Mouse (Mus musculus): ENCODE measurements at regions not wholly inside any gene's neighbourhood (a gene's known extent, or its start where the extent isn't known, plus 50 kb on each side); places are given as distances from the start of the nearest gene placed in this dataset.
A peak's percentile ranks its signal among the peaks of the same experiment; 100 is the strongest.

DNA sequence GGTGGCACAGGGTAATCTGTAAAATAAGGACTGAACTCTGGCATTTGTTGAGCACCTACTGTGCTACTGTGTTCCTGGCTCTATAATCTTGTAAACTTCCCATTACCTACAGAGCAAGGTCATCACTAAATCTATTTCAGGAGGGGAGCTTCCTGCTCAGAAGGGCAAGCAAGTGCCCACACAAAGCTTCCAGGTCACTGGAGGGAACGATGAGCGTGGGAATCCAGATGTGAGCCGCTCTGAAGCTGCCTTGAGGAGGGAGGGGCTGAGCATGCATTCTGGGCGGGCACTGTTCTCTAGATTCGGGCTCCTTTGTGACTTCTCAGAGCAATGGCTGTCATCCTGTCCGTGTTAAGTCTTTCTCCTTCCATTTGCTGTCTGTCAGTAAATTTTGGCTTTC lies 198.5 kb upstream of the Eef2kmt start:
- DNase-seq = no peak

DNA sequence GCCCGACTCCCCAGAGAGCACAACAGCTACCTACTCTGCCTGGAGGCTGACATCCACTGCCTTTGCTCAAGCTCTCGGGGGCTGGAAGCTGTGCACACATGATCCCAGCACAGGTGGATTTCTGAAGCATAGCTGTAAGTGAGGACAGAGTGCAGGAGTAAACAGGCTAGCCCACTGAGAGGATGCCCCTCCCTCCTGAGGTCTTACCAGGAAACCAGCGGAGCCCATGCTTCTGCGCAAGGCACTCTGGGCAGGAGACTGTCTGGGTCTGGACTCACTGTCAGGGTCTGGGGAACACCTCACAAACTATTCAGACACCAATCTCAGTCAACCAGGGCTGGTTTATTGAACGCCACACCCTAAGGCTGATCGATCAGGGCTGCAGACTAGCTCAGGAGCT lies 197.2 kb upstream of the Eef2kmt start:
- no peak for DNase-seq

DNA sequence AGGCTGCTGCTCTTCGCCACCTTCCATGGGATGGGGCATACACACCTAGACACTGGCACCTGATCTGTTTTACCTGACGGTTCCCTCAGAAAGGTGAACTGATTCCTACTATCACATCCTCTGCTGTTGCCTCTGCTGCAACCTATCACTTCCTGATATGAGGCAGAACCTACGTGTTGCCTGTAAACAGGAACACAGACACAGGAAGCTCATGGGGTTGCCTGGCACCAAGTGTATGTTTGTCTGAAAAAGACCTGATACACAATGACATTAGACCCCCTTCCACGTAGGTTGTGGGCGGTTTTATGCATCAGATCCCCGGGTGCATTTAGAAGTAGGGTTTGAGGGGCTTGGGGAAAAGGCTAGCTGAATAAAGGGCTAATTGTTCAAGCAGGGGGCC lies 190.0 kb upstream of the Eef2kmt start:
- no peak for DNase-seq

DNA sequence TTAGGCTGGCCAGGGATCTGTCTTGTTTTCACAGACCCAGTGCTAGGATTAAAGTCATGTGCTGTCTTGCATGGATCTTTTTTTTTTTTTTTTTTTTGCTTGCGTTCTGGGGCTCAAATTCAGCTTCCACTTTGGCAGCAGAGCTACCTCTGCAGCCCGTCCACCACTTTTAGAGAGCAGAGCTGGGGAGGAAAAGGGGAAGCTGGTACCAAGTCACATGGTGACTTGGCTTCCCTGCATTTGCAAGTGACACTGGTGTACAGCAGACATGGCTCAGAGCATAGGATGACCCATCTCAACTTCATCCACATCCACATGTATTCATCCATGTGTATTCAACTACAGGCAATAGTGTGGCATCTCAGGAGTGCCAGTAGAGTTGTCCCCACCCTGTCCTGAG lies 189.0 kb upstream of the Eef2kmt start:
- DNase-seq = no peak

DNA sequence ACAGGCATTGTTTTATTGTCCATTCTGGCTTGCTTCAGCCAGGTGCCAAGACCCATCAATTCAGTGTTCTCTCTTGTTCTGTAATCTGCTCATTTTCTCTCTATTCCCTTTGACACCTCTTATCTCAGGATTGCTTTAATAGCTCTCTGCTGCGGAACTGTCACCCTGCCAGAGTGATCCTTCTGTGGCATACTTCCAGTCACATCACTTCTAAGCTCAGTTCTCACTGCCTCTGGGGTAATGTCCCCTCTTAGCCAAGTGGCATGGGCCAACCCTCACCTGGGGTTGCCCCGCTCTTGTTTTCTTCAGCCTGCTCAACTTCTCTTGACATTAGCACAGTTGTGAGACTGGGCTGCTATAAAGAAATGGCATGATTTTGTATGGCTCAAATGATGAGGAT lies 183.9 kb upstream of the Eef2kmt start:
- no peak for DNase-seq

DNA sequence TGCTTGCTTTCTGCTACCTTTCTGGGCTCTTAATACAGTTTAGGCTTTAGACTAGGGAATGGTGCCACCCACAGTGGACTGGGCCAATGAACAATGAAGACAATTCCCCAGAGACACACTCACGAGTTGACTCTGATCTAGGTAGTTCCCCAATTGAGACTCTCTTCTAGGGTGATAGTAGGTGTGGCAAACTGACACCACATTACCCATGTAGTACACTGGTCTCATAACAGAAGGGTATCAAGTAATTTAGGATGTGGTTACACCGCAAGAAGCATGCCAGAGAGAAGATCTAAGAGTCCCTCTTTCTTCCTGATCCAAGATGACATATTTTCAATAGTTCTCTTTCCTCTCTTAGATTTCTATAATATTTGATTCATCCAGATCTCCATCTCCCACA lies 182.6 kb upstream of the Eef2kmt start:
- no peak for DNase-seq

DNA sequence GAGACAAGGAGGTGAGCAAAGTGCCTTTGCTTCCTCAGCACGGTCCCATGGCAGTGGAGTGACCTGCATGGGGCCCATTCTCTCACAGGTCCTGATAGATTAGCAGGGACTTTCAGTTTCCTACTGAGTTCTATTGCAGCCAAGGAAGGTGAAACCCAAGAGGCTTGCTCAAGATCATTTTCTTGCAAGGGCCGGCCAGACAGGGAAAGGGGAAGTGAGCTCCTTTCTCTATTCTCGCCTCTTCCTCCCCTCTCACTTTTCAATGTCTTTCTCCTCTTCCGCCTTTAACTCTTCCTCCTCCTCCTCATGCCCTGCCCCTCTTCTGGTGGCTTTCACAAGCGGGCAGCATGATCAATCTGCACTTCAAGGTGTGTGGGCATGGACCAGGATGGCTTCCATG lies 175.9 kb upstream of the Eef2kmt start:
- no peak for DNase-seq

DNA sequence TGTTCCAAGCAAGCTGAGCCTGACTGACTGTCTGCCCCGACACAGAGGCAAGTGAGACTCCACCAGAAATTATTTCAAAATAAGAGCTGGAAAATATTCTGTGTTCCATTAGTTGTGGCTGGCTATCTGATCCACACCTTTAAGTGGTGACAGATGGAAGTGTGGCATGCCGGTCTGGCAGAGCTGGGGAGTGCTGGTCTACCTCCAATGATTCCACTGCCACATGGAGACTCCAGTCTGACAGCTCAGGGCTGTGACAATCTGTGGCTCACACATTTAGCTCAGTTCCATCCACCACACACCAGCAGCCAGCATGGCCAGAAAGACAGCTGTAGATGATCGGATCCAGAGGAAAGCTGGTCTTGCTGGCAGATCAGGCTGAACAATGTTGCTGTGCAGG lies 175.3 kb upstream of the Eef2kmt start:
- DNase-seq = no peak

DNA sequence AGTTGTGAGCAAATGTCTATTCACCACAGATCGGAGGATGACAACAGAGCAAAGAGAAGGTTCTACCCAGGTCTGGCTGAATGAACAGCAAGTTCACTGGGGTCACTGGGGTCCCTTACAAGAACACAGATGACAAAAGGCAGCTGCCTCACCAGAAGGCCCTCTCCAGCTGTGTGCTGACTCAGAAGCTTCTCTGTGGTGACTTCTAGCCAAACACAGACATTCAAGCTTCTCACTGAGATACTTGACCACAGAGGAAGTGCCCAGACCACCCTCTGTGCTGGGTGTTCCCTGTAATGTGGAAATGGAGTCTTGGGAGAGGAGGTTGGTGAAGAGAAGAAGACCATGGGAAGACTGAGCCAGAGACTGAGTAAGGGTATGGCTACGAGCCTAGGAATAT lies 173.7 kb upstream of the Eef2kmt start:
- DNase-seq = no peak

DNA sequence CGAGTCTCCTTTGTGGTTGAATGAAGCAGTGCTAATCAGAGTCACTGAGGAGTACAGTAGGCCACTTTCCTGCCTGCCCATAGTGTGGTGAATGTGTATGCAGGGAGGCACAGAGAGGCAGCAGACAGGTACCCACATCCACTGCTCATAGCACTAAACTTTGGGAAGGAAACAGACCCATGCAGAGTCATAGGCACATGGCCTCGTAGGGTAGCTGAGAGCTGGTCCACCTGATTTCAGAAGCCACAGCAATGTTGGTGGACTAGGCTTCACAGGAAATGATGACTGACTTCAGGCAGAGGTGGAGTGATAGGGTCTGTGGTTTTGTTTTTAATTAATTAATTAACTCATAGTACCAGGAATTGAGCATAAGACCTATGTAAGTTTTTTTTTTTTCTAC lies 170.1 kb upstream of the Eef2kmt start:
- no peak for DNase-seq

DNA sequence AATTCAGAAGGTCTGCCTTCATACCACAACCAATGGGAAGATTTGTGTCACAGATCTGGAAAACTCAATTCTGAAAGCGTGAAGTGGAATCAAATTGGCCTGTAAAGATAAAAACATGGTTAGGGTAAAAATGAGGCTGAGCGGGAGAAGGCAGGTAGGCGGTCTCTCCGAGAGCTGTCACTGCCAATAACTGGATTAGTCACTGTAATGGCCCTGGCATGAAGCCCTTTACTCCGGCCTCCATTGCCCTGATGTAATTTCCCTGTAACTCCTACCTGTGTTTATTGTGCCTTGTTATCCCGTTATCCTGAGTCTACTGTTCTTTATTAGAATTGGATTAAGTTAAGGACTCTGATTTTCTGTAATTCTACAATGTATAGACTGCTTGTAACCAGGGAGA lies 166.3 kb upstream of the Eef2kmt start:
- no peak for DNase-seq

DNA sequence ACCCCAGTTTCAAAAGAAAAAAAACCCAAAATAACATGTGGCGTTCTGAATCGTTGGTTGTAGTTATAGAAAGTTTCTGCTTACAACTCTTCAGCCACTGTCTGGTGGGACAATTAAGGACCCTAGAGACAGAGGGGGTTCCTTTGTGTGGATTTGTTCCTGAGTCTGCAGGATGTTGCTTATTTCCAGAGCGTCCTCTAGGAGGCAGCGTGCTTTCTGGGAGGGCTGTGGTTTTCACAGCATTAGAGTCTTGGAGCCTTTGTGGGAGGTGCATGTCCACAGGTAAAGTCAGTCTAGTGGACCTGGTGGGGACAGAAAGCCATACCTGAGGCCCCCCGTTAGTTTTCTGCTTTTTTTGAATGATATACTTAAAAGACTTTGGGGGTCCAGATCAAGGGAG lies 165.8 kb upstream of the Eef2kmt start:
- DNase-seq = no peak

DNA sequence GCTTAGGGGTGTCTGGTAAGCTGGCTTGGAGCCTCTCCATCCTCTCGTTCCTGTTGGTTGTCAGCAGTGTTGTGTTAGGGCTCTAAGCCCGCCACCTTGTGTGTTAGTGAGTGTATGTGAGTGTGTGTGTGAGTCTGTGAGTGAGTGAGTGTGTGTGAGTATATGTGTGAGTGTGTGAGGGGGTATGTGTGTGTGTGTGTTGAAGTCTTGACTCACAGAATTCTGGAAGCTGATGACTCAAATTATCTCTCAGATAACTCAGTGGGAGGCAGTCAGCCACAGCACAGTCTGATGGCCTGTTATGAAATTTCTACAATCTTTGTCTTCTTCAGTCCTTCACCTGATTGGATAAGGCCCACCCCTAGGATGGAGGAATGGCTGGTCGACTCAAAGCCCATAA lies 163.7 kb upstream of the Eef2kmt start:
- DNase-seq = no peak

DNA sequence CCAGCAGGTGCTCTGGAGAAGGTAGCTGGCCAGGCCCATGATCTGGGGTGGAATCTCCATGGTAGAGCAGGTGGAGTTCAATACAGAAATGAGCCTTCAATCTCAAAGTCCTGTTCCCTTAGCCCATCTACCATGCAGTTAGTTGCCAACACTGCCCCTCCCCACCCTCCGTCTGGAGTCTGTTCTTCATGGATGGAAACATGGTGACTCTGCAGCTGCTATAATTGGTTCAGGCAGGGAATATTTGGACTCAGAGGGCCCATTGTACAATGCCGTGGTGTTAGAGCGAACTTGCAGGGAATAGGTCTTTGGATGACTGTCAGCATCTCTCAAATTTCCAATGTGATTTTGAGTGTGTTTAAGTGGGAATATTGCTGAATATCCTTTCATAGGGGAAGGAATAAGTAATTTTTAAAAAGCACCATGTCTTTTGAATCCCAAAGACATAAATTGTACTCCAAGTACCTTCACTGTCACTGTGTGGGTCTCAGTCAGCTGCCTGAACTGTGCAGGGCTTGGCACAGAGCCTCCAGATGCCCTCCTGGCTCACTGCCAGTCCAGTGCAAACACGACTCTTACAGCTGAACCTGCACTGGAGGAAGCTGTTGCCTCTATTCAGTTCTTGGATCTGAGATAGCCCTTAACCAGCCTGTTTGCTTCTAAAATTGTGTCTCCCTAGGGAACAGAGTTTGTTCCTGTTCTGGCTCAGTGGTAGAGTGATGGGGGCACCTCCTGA lies 162.8 kb upstream of the Eef2kmt start:
- DNase-seq = no peak

DNA sequence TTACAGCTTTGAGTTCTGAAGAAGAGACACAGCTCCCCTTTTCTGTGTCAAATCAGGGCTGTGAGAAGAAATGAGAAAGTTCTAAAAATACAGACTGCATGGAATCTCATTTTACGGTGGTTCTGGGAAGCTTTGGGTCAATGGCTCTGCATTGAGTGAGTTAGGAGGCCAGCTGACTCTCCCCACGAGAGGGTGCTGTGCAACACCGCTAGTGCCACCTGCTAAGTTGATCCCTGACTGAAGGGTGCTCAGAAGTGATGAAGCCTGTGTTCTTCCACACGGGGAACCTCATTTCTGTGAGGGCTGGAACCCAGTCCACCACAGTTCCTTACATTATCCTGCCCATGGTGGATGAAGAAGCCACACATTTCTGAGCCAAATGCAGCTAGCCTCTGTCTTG lies 159.5 kb upstream of the Eef2kmt start:
- DNase-seq = no peak

DNA sequence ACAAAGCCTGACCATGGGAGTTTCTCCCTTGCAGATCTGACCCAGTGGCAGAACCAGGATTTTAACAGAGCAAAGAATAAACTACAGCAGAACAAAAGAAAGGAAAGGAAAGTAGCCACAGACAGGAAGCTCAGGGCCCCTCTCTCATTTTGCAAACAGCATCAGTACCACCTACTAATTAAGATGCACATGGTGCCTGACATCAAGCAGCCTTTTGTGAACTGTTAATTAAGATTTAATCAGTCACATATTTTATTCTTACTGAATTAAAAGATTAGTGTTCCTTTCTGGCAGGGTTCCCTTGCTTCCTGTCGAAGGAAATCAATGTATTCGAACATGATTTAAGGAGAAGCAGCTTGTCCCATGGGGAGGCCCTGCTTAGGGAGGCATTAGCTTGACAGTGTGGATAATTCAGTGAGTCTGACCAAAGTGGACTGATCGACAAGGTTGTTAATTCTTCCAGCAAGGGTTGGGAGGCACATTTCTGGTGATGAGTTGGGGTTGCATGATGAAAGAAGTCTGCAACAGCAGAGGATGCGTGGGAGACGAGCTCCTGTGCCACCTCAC lies 156.1 kb upstream of the Eef2kmt start:
- no peak for DNase-seq

DNA sequence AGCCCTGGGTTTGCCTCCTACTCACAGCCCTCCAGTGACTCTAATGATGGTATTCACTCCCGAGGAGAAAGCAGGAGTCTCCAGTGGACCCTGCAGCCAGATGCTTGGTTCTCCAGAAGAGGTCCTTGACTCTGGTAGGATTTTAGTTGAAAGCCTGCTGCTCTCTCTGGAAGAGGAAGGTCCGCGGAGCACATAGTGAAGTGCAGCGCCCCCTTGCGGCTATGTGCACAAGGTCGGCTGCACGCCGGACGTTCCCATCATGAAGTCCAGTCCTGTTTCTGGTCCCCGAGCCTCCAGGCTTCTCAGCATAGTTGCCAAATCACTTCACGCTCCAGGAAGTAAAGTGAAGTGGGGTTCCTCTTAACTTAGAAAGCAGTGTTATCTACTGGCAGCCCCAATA lies 150.9 kb upstream of the Eef2kmt start:
- DNase-seq = peak in 1 of 2 experiments; percentile 38

DNA sequence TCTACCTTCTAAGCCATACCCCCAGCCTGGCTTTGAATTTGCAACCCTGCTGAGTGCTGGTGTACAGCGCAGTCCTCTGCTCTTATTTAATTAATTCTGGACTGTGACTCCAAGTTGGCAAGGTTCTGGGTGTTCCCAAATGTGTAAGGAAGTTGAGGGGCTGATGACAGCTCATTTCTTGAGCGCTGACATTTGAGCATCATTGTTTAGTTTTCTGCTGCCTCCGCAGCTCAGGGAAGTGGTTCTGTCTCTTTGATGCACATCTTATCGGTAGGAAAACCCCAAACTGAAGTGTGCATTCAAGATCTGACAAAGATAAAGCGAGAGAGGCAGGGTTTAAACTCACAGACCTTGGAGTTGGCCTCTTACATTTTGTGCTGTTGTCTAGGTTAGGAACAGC lies 137.6 kb upstream of the Eef2kmt start:
- no peak for DNase-seq

DNA sequence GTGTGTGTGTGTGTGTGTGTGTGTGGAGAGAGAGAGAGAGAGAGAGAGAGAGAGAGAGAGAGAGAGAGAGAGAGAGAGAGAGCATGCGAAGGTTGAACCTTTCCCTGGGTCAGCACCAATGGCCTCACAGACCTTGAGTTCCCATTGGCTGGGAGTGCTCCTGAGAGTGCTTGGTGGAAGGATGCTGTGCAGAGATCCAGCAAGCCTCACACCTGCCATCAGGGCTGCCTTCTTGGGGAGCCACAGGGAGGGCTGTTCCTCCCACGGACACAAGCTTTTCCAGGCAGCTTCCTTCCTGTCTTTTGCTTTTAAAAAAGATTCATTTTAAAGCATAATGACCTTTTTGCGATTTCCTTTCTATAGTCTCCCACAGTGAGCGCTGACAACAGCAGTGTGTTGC lies 127.1 kb upstream of the Eef2kmt start:
- DNase-seq = no peak

DNA sequence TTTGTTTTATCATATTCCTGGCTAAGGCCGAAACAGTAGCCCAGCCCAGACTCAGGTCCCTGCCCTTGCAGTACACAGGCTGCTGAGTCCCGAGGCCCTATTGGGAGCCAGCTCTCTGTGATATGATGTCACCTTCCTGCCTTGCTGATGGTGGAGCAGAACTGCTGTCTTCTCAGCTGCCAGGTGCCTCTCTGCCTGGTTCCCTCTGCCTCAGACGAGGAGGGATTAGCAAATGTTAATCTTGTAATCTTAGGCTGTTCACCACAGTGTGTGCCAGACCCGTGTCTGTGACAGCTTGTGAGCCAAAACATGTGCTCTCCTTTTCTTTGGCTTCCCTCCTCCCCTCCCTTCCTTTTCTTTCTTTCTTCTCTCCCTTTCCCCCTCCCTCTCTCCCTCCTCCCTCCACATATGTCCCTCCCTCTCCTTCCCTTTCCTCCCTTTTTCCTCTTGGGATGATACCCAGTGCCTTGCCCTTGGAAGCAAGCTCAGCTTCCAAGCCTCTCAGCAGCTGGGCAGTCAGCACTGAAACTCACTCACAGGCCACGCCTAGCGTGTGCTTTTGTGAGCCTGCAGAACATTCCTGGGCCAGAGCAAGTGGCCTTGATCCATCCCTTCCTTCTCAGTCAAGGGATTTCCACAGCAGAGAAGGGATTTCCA lies 126.6 kb upstream of the Eef2kmt start:
- no peak for DNase-seq

DNA sequence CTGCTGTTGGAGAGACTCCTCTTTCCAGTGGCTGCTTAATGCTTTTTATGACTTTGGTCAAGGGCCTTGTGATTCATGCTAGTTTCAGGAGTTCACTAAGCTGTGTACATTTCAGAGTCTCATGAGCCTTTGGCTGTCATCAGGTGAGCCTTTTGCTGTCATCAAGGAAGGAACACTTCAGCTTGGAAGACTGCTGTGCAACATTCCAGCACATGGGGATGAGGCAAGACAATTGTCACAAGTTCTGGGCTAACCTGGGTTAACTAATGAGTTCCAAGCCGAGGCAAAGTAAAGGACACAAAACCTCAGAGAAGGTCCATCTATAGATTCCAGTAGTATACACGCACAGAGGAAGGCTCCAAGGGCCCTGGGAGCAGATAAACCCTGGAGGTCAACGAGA lies 124.8 kb upstream of the Eef2kmt start:
- DNase-seq = no peak

DNA sequence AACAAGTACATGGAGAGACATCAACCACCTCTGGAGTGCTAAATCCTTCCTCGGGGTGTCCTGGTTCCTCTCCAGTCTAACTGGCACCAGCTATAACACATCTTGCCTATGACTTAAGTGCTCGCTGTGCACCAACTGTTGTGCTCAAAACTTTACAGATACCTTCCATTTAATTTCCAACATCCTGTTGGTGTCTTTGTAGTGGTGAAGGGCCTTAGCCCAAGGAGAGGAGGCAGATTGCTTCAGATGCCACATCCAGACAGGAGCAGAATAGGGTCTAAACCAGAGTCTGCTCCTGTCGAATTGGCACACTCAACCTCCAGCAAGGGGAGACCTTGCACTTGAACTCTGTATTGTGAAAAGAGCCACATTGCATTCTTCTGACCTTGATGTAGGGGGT lies 121.2 kb upstream of the Eef2kmt start:
- no peak for DNase-seq

DNA sequence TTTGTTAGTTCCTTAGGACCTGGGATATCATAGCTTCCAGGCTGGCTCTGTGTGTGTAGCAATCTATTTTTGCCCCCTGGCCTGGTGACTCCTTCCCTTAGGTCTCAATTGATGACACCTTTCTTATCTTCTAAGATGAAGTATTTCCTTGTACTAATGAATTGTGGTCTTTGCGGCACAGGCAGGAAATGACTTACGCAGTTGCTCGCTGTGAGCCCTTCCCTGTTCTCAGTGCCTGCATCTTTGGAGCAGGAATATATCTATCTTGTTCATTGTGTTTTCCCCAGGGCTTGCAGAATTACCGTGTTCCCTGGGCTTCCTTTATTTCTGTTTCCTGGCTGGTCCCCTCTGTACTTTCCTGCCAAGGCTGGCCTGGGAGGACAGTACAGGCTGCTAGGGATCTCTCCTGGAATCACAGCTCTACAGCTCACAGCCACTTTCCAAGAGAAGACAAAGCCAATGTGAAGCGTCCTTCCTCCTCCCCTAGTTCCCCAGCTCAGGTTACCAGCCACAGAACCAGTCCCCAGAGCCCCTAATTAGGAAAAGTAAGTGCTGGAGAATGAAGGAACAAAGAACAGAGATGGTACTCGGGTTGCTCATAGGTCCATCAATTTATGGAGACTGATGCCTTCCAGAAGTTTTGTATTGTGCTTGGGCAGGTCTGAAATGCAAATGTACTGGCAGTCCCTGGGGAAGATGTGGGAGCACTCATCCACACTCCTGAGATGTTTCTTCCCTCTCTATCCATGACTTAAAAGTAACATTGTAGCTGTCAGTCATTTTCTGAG lies 119.2 kb upstream of the Eef2kmt start:
- DNase-seq = no peak
